Mouse (Mus musculus): ENCODE results near the gene Tgfbr2.

DNA sequence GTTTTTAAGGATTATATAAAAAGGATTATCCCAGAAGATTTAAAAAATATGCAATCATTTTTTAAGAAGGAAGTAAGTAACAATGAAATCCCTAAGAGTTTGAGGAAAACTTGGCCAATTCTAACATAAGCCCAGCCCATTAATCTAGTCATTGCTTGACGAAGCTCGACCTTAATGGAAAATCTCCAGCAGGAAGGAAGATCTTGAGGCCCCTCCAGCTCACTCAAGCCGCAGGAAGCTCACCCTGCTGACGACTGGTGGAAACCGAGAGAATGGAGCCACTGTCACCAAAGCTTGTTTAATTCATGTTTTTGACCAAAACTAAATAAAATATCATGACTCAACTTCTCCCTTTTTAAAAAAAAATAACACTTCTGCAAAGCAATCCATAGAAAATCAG, 18.7 kb downstream of the Tgfbr2 start:
- TF ChIP-seq CTCF (IDR thresholded peaks at IDR 0.05; ENCODE audit: low read depth, low read length) (no peak), GATA2 (IDR thresholded peaks at IDR 0.05; ENCODE audit: borderline replicate concordance, low read depth, low read length) (no peak), GATA1 (IDR thresholded peaks at IDR 0.05; ENCODE audit: borderline replicate concordance, low read length) (no peak)
